Mouse (Mus musculus): Measurements from ENCODE around the gene Kpna2.
A peak's percentile ranks its signal among the peaks of the same experiment; 100 is the strongest.
"Not testable (repeated sequence)": the region's sequence is repeated elsewhere in the genome, so short reads cannot be mapped to it uniquely, and the experiment has no call there.

Kpna2 gene

GRCm38 (mm10) chr11:106999151-106999948, at the start of gene Kpna2:
Kpna2 (minus strand) TSS chr11:106999541.
- peak; percentile 89 for DNase-seq (ENCODE audit: low read depth, low spot score)

DNA sequence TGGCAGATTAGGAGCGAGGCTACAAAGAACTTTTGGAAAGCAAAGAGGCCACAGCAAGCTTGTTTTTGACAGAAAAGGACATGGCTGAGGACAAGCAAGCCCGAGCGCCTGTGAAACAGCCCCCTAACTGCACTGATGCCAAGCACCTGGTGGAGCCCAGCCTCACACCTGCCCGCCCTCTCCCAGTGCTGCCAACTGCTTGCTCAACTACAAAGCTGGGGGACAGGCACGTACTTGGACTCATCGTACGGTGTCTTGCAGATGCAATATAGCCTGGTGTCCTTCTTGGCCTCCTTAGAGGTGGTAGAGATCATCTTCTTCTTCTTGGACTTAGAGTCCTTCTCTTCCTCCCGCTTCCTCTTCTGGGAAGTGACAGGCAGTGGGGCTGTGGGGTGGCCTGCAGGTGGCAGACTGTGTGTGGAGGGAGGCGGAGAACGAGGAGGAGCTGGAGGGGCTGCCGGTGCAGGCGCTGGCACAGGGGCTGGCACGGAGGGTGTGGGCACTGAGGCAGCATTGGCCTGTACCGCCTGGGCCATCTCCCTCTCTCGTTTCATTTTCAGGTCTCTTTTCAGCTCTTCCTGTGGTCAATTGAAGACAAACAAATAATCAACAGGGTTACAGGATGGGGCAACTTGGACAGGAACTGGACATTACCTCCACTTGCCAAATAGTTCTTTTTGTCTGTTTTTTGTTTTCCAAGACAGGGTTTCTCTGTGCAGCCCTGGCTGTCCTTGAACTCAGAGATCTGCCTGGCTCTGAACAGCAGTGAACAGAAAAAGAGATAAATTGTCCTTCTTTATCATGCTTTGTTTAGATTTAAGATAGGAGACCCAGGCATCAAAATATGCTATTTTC, 47.7 kb upstream of the Kpna2 start:
- no peak for DNase-seq (ENCODE audit: low read depth, low spot score)

- DNase-seq (ENCODE audit: low read depth, low spot score): no peak
Observed at GRCm38 (mm10) chr11:107045546-107045945, 46.2 kb upstream of the Kpna2 start.

- peak; percentile 91 for DNase-seq (ENCODE audit: low read depth, low spot score)
Observed at GRCm38 (mm10) chr11:107044321-107044720, 45.0 kb upstream of the Kpna2 start.

GRCm38 (mm10) chr11:107043361-107043760, 44.0 kb upstream of the Kpna2 start:
- DNase-seq (ENCODE audit: low read depth, low spot score): no peak

DNA sequence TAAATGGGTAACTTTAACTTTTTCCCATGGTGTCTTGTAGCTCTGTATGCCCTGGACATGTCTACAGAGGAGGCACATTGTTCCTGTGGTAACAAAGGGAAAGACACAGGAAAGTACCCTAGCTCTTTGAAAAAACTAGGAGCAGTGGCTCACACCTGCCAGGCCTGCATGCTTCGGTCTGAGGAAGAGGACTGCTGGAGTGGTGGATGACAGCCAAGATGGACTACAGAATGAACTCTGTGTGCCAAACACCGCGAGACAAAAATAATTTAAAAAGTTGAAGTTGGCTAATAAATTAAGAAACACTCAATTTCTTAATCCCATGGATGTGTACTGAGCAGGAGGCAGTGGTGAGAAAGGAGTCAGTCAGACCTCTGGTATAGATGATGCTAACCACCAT, 42.1 kb upstream of the Kpna2 start:
- DNase-seq (ENCODE audit: low read depth, low spot score): no peak

GRCm38 (mm10) chr11:107039417-107039816, 40.1 kb upstream of the Kpna2 start:
- no peak for DNase-seq (ENCODE audit: low read depth, low spot score)

DNA sequence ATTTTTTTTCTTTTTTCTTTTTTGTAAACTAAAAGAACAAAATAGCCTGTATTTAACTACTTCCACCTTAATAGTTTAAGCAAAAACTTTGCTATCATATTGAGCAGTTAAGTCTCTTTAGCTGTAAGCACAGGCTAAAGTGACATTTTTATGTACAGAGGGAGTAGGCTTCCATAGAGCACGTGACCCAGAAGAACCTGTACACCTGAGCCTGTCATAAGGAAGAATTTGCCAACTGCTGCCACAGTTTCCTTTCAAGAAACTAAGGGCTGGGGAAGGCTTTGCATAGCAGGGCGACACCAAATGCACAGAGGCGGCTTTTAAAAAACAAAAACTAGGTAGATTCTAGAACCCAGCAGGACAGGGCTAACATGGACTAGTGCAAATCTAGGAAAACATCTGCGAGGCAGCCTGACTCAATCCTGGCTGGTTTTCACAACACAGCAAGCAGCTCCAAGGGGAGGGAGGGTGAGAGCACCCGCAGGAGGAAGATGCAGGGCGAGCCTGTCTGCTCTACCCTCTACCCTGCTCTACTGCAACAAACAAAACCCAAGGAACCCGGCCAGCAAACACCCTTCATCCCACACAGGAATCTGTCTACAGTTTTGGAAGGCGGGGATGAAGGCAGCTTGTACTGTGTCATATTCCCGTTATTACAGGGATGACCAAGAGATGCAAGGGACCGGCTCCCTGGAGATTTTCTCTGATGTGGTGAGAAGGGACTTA, 34.9 kb upstream of the Kpna2 start:
- no peak for DNase-seq (ENCODE audit: low read depth, low spot score)

DNA sequence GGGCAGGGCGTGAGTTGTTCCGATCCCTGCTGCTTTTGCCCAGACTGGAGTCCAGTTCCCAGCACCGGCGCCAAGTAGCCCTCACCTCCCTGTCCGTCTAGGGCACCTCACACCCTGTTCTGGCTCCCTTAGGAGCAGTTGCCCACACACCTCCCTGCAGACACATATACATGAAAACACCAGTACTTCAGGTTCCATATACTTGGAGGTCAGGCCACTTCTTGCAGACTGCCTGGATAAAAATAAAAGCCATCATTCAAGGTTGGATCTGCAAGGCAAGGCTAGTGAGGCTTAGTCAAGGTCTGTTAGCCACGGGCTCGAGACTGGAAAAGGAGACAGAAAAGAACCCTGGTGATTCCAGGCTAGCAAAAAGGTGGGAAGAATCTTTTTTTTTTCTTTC, 32.3 kb upstream of the Kpna2 start:
- no peak for DNase-seq (ENCODE audit: low read depth, low spot score)

DNA sequence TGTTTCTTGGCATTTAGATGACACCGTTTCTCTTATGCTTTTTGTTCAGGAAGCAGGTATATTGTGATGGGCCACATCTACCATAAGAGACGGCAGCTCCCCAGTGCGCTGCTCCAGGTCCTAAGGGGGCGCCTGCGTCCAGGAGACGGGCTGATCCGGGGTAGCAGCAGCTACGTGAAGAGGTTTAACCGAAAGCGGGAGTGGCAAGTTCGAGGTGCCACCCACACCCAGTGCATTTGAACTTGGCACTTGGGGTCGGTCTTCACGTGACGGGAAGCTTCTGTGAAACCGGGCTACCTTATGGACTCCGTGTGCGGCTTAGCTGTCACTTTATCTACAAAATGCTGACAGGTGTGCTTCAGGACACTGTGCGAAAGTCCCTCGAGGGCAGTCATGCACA, 30.2 kb upstream of the Kpna2 start:
- no peak for DNase-seq (ENCODE audit: low read depth, low spot score)

GRCm38 (mm10) chr11:107028754-107029153, 29.4 kb upstream of the Kpna2 start:
- DNase-seq (ENCODE audit: low read depth, low spot score): no peak

- DNase-seq (ENCODE audit: low read depth, low spot score): no peak
Observed at GRCm38 (mm10) chr11:107028275-107028618, 28.9 kb upstream of the Kpna2 start.

DNA sequence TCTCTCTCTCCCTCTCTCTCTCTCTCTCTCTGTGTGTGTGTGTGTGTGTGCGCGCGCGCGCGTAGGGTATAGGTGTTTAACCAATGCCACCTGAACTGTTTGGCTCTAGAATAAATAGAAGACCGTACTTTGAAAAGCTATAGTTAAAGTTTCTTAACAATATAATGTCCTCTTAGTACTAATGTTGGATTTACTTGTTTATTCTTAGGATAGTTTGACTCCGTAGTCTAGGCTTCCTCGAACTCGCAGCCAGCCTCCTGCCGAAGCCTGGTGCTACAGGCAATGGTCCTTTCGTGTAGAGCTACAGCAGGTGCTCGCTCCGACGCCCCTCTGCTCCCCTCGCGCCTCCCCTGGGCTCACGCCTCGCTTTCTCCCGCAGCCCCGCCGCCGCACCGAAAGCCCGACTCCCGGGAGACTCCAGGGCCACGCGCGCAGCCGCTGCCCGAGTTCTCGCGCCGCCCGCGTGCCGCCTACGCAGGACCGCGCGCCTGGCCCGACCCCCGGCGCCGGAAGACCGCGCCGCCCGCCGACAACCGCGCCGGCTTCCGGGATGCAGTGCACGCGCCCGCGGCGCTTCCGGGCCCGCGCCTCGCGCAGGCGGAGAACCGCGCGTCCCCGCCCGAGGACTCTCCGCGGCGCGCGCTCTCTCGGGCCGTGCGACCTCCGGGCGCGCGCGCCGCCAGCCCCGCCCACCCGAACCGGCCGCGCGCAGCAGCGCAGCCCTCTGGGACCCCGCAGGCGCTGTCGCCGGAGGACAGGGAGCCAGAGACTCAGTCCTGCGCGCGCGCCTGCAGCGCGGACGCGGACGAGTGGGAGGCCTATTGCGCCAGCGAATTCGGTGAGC, 28.3 kb upstream of the Kpna2 start:
- DNase-seq (ENCODE audit: low read depth, low spot score): peak; percentile 32

DNA sequence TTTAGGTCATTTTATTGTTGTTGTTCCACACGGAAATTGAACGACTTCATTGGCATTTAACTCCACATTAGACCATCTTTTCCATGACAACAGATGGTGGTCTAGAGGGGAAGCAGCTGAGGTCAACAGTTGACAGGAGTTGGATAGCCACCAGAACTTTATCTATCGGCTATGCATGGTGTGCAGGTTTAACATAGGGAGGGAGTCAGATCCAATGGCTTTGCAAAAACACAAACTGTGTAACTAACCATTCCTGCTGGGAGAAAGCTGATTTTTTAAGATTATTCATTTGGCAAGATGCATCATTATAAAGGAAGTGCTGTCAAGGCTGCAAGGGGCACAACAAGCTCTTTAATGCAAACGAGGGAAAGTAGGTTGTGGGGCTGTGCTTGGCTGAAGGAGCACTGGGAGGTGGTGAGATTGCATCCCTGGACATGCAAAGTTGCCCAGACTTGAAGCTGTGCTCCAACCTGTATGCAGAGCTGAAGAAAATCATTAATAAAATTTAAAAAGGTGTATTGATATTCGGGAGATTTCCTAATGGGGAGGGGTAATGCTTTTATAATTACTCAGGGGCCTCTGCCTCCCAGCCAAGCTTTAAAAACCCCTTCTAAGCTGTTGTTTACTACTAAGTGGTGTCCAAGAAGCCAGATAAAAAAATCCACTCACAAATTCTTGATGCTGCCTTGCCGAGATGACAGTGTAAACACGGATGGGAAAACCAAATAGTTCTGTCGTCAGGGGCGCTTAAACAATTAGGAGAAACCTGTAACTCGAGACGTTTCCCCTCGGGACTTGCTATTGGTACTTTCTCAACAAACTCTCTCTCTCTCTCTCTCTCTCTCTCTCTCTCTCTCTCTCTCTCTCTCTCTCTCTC, 27.5 kb upstream of the Kpna2 start:
- no peak for DNase-seq (ENCODE audit: low read depth, low spot score)

DNA sequence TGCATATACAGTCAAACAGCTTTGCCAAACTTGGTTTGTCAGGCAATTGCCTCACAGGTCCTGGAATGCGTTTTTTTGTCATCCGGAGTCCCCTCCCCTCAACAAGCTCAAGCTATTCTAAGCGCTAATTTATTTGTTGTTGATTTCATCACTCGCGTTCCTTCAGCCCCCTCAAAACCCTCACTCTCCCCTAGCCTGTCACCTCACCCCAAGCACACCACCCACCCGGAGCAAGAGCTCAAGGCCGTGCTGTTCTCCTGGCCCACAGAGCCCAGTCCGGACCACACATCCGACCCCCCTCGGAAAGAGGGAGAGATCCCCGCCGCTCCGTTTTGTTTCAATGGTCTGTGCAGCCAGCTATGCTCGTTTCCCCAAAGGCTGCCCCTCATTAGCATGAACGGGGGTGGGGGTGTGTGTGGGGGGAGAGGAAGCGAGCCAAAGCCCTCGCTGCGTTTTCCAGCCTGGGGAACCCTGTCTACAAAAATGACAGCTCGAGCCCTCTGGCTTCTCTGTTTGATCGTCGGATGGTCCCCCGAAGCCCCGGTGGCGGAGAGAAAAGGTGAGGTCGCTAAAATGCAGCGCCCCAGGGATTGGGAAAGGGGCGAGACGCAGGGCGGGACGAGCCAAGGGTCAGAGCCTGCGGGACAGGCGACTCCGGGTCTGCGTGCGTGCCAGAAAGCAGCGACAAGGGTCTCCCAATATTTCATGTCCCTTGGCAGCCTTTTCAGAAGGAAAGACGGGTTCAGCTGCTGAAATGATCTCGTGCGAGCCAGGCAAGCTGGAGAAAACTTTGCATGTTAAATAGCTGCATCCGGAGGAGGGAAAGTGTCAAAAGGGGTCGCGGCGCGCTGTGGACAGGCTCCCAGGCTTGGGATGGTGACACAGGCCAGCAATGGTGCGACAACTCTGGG, 26.3 kb upstream of the Kpna2 start, which contains the start of gene 1810010H24Rik:
1810010H24Rik (plus strand) TSS at position 271 of the 911 bp plus-strand sequence.
- DNase-seq (ENCODE audit: low read depth, low spot score): no peak

DNA sequence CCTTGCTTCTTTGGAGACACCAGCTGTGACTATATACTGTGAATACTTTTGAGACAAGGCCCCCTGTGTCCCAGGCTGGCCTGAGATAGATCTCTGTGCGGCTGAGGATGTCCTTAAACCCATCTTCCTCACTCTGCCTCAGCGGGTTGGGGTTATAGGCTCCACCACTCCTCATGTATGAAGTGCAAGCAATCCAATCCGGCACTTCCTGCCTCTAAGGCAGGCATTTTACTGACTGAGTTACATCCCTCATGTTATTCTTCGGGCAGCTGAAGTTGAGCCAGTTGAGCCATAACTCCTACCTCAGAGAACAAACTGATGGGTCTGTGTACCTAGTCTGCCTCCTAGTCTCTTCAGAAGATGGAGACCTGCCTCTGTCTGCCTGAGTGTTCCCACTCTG, 25.1 kb upstream of the Kpna2 start:
- DNase-seq (ENCODE audit: low read depth, low spot score): no peak

DNA sequence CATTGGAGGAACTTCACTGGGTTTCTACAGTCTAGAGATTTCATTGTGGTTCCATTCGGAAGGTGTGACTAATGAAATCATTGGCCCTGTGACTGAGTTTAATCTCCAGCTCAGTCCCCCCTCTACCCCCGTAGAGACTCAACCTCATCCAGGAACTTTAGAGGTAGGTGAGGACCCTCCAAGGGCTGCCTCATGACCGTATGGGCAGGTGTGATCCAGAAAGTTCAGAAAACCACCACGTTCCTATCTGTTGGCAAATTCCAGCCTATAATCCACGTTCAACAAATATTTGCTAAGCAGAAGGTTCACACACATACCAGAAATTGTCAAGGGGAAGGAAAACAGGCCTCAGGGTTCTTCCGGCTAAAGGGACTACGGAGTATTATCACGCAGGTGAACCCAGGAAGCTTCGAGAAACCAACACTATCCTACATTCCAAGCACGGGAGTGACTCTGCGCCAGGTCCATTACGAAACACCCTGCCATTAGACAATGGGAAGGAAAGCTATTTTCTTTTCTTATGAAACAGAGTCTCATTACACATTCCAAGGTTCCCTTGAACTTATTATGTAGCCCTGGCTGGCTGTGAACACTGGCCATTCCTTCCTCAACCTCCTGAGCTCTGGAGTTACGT, 22.8 kb upstream of the Kpna2 start:
- DNase-seq (ENCODE audit: low read depth, low spot score): no peak

GRCm38 (mm10) chr11:107019722-107020121, 20.4 kb upstream of the Kpna2 start:
- not testable (repeated sequence) for DNase-seq (ENCODE audit: low read depth, low spot score)

- DNase-seq (ENCODE audit: low read depth, low spot score): no peak
Observed at GRCm38 (mm10) chr11:107019318-107019717, 20.0 kb upstream of the Kpna2 start.

All from c-Kit-negative CD71-positive TER-119-positive erythroid progenitor cells, embryonic 14.5 days (primary cell).